ENCODE assay signal across 21 mouse cellular contexts in genomic region chr5:37551649-37552048, GRCm38 (mm10).
A peak's percentile ranks its signal among the peaks of the same experiment; 100 is the strongest.
DNase-seq lines count a peak whose midpoint lies in the region; ATAC-seq lines count a peak whose summit lies in the region.
"Had no signal": no experiment of that assay in that cellular context is flagged by ENCODE, and none has a peak within 500 bp of the region (broad histone marks: within the 10 kb centered on the region; RNA-seq: fewer than 3 reads in every experiment).

No protein-coding gene starts in this region.

- H3K9ac ChIP-seq in heart, embryonic 11.5 days (ENCODE audit: low read depth, low read length): no peak overlapping the region
- H3K9ac ChIP-seq: embryonic facial prominence, embryonic 15.5 days; hindbrain, embryonic 14.5 days had no signal

- ATAC-seq in heart, embryonic 11.5 days (replicated peaks; ENCODE audit: insufficient number of reproducible peaks, low FRiP score, low TSS enrichment): no peak
- ATAC-seq: activated CD4-positive, CD25-positive, alpha-beta regulatory T cell, adult 4 months; inflammation-experienced regulatory T-cells, adult 6 months; Patski had no signal

- no peak overlapping the region for H3K27ac ChIP-seq in heart, embryonic 11.5 days (ENCODE audit: low read depth, low read length)
- H3K27ac ChIP-seq: embryonic facial prominence, embryonic 15.5 days; gastrocnemius, adult 2 months; hindbrain, embryonic 14.5 days had no signal

- H3K36me3 ChIP-seq in heart, embryonic 11.5 days (ENCODE audit: control insufficient read depth, insufficient read depth, low read length): no peaks in the 10 kb centered on the region
- H3K36me3 ChIP-seq: embryonic facial prominence, embryonic 15.5 days had no signal

- H3K4me1 ChIP-seq in heart, embryonic 11.5 days (ENCODE audit: control insufficient read depth, insufficient read depth, low read length): no peaks in the 10 kb centered on the region
- H3K4me1 ChIP-seq: embryonic facial prominence, embryonic 15.5 days had no signal

- no peak overlapping the region for H3K4me2 ChIP-seq in heart, embryonic 11.5 days
- H3K4me2 ChIP-seq: embryonic facial prominence, embryonic 15.5 days; hindbrain, embryonic 14.5 days had no signal

- H3K27me3 ChIP-seq in heart, embryonic 11.5 days (ENCODE audit: control insufficient read depth, insufficient read depth, low read length): no peaks in the 10 kb centered on the region
- H3K27me3 ChIP-seq: embryonic facial prominence, embryonic 15.5 days; Patski had no signal

- no peaks in the 10 kb centered on the region for H3K9me3 ChIP-seq in heart, embryonic 11.5 days (replicated peaks; ENCODE audit: control insufficient read depth, low read length)
- H3K9me3 ChIP-seq: embryonic facial prominence, embryonic 15.5 days had no signal

- 62% methylated on average over 5 of the region's 5 CpGs for WGBS in heart, embryonic 11.5 days (ENCODE audit: insufficient replicate concordance)

- peak; percentile 75 for DNase-seq in heart, adult 11 months
- peak; percentile 7 for DNase-seq in layer of hippocampus, adult 8-10 months (ENCODE audit: low spot score in 2 of 2)
- DNase-seq in layer of hippocampus, postnatal 25 days (ENCODE audit: extremely low spot score in 1 of 2, low spot score in 1 of 2): no peak
- peak; percentile 29 to 51 for DNase-seq in right cerebral cortex, postnatal 10 days (ENCODE audit: low spot score in 2 of 2)
- DNase-seq in right cerebral cortex, postnatal 4 days: no peak
- DNase-seq in adrenal gland, adult 8-10 months: no peak
- DNase-seq: adrenal gland, postnatal 25 days; cerebellum, adult 2 months; cerebellum, postnatal 10 days; embryo, embryonic 11 days; gastrocnemius, adult 2 months; gastrocnemius, postnatal 25 days; heart, postnatal 10 days; heart, postnatal 4 days had no signal

- no peak overlapping the region for H3K4me3 ChIP-seq in heart, embryonic 11.5 days (ENCODE audit: low read depth, low read length)
- H3K4me3 ChIP-seq: embryonic facial prominence, embryonic 15.5 days; erythroblast, embryonic 14.5 days; gastrocnemius, adult 2 months had no signal

Comparison
In these comparisons a context has a peak if more than half of its experiments do, and no peak if none do; other contexts are left out.
1. DNase-seq: peak in heart, adult 11 months (single experiment), layer of hippocampus, adult 8-10 months (2 of 2) and right cerebral cortex, postnatal 10 days (2 of 2); none in layer of hippocampus, postnatal 25 days (0 of 2), right cerebral cortex, postnatal 4 days (single experiment) and adrenal gland, adult 8-10 months (single experiment).